Mouse (Mus musculus) hindlimb bud, embryonic 11.5 days (tissue): Measurements from ENCODE around the gene Capzb.

Source experiments
- DNase-seq: peaks from one replicate; pipeline ENCODE4 v3.0.0-alpha.2; 2012; ENCODE audit warnings: low read depth, low spot score; ENCODE audit errors: extremely low spot score

The Capzb gene

GRCm38 (mm10) chr4:139259302-139259871 lies 66.7 kb downstream of the Capzb start:
- no peak for DNase-seq

- no peak for DNase-seq
These were observed 70.3 kb downstream of the Capzb start for GRCm38 (mm10) chr4:139262981-139263380.

DNA sequence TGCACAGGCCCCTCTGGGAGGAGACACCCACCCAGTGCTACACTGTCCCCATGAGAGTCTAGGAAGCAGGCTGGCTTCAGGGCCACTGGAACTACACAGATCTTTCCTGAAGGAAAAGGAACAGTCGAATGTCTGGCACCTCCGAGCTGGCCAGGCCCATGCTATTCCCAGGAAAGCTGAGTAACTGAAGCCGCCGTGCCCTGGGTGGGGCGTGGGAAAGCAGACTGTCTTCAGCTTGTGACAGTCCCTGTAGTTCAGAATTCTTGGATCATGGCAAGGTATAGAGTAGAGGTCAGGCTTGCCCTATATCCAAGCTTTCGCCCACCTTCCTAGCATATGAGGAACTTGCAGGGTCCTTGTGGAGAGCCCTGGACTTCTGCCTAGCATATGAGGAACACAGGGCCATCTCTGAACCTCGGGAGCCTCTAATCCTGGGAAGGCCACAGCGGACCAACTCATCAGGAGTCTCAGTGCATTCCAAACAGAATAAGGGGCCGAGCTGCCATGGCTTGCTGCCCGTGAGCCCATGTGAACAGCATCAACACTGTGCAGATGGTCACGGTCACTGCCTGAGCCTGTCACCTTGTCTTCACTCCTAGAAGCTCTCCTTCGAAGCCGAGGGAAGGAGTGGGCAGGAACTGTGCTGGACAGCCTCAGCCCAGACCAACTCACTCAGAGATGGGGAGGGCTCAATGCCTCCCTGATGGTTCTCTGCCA lies 73.2 kb downstream of the Capzb start:
- no peak for DNase-seq

DNA sequence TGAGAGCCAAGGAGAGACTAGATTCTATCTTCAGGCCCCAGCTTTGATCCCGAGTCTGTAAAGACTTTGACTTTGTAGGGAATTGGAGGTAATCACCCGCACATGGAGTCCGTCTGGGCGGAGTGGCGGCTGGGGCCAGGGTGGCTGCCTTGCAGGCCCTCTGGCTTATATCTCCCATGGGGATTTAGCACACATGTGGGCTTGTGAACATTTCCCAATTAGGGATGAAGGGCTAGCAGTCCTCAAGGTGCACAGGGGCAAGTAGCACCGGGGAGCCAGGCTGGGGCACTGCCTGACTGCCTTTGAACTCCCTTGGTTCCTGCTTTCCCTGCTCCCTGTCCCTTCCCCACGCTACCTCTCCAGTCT lies 73.8 kb downstream of the Capzb start:
- DNase-seq: no peak

DNA sequence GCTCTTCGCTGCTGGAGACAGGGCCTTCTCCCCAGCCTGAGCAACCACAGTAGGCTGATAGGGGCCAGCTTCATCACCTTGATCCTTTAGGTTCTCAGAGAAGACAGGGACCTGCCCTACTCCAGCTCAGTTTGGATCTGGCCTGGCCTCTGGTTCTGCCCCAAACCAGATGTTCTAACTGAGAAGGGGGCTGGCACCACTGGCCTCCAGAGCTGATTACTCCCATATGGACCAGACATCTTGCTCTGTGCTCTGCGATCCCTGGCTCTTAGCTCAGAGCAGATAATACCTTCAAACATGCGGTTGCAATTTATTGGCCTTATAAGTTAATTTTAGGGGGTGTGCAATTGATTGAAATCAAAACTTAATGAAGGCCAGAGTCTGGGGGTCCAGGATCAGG lies 74.6 kb downstream of the Capzb start:
- no peak for DNase-seq

DNA sequence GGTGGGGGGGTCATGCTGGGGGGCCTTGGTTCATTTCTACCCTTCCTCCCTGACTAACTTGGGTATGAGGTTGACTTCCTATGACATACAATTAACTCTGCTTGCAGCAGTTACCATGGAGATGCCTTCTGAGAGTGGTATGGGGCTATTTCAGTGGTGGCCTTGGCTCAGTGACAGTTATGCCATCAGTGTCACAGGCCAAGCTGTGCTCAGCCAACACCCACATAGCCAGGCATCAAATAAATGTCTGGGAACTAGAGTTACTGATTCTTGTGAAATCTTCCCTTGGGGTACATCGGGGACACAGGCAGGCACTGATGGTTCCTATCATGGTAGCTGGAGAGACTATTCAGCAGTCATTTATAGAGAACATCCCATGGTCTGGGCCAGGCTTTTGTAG lies 75.5 kb downstream of the Capzb start:
- DNase-seq: no peak

DNA sequence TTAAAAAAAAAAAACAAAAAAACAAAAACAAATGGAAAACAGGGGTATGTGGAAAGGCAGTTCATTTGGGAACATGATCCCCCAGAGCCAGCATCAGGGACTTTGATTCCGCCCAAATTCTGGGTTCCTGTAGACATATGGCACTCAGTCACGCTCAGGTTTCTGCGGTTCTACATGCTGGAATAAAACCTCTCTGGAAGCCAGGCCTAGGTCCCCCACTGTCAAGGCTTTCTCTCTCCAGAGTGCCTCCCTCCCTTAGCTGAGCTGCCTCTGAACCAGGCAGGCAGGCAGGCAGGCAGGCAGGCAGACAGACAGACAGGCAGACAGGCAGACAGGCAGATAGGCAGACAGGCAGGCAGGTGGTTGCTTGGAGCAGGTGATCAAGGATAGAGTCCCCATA lies 77.5 kb downstream of the Capzb start:
- DNase-seq: no peak

GRCm38 (mm10) chr4:139271562-139271961 lies 78.9 kb downstream of the Capzb start:
- no peak for DNase-seq

- DNase-seq: no peak
These were observed 80.4 kb downstream of the Capzb start for GRCm38 (mm10) chr4:139272951-139273680.

GRCm38 (mm10) chr4:139274573-139274972 lies 81.9 kb downstream of the Capzb start:
- no peak for DNase-seq

- DNase-seq: no peak
These were observed 83.7 kb downstream of the Capzb start for GRCm38 (mm10) chr4:139276411-139276810.

GRCm38 (mm10) chr4:139280530-139280929 lies 87.8 kb downstream of the Capzb start:
- DNase-seq: no peak

DNA sequence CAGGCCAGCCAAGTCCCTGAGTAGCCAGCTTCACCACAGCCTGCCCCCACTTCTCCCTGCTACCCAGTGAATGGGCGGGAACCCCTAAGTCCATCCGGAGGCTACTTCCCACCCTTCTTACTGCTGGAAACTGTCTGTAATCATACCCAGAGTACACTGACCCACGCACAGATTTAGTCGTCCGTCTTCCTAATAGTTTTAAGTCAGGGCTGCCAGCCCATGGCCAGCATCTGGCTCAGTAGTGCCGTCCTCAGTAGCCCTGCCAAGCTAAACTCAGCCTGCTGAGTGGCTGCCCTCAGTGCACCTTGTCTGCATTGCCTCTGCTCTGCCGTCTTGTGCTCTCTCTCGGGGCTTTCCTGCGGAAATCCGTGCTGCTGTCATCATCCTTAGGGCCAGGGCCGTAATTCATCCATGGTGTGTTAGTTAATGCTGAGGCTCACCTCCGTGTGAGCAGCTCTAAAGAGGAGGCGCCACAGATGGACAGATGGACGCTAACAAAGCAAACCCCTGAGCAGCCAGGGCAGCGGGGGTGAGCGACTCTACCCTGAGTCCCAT lies 89.2 kb downstream of the Capzb start:
- no peak for DNase-seq

- no peak for DNase-seq
These were observed 90.3 kb downstream of the Capzb start for GRCm38 (mm10) chr4:139282955-139283417.

DNA sequence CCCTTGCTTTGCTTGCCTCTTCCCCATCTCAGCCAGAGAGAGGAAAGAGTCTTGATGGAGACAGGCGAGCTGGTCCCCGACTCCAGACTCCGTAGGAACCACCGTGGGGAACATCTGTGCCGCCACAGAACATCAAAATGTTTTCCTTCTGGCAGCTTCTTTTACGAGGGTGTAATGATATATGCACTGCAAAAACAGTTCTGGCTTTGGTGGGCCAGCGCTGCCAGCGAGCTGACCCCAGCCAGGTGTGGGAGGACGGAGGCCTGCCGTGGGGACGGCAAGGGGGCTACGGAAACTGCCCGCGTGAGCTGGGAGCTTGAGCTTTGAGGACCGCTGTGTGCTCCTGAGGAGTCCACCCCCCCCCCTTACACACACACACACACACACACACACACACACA lies 92.2 kb downstream of the Capzb start:
- no peak for DNase-seq

- DNase-seq: no peak
These were observed 93.5 kb downstream of the Capzb start for GRCm38 (mm10) chr4:139286234-139286633.

DNA sequence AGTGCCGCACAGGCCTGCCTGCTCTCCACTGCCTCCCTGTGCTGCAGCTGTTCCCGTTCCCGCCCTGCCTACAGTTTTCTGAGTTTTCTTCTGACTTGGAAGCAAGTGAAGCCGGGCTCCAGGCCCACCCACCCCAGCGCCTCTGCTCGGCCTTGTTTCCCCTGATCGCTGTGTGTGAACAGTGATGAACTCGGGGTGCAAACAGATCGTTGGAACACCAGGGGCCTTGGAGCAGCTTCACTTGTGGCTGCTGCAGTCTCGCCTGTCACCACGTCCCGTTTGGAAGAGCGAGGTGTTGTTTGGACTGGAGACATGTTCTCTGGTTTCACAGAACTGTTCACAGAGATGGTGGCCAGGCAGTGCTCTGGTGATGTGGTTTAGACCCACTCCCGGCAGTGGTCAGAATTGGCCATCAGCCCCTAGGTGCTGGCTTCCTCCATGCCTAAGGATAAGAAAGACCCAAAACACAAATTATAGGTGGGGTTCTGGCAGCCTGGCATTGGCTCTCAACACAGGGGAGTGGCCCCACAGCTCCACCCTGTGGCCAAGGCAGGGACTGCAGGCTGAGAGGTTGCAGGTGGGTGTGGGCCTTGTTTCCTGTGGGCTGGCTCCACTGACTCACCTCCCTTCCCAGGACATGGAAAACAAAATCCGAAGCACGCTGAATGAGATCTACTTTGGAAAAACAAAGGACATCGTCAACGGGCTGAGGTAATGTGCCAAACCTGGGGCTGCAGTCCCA lies 94.6 kb downstream of the Capzb start:
- no peak for DNase-seq

DNA sequence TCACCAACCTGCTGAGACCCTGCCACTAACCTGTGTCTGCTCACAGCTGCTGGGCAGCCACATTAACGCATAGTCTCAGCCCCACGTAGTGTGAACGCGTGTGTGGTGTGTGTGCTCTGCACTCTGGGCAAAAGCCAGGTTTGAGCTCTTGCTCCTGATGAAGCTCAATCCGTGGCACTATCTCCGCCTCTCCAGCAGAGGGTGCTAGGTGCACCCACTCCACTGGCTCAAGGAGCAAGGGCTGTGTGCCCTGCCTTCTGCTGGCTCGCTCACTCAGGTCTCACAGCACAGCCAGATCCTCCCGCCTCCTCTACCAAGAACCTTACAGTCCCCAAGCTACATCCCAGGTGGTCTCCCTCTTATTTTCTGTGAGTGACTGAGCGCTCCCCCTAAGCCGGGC lies 96.3 kb downstream of the Capzb start:
- DNase-seq: no peak

GRCm38 (mm10) chr4:139291099-139291498 lies 98.4 kb downstream of the Capzb start:
- no peak for DNase-seq

DNA sequence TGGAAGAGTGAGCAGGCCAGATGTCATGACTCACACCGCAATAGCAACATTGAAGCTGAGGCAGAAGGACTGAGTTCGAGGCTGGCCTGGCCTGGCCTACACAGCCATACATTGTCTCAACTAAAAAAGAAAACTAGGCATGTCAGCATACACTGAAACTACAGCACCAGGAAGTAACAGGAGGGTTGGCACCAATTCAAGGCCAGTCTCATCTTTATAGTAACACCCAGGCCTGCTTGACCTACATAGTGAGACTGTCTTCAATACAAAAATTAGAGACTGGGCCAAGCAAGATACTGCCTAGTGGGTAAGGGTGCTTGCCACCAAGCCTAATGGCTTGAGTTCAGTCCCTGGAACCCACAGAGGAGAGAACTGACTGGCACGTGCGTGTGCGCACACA lies 99.3 kb downstream of the Capzb start:
- DNase-seq: no peak

- no peak for DNase-seq
These were observed 104.9 kb downstream of the Capzb start for GRCm38 (mm10) chr4:139297566-139297965.
